Mouse (Mus musculus): ENCODE results near the gene Copz2. TPM values are rescaled to one million over a fixed set of nuclear protein-coding genes. Genes with fewer than 3 reads are reported as not detected.

Gene Copz2
- total RNA-seq, 1 experiment from 2014 or later = 1.6 TPM

- peak; percentile 70 for ATAC-seq (replicated peaks; ENCODE audit: low read depth, poor library complexity, severe bottlenecking)
These were observed 10.9 kb downstream of the Copz2 start for GRCm38 (mm10) chr11:96860564-96860963.

- no peak for ATAC-seq (replicated peaks; ENCODE audit: low read depth, poor library complexity, severe bottlenecking)
These were observed 11.8 kb downstream of the Copz2 start for GRCm38 (mm10) chr11:96861446-96861845.

- ATAC-seq (replicated peaks; ENCODE audit: low read depth, poor library complexity, severe bottlenecking) = peak; percentile 89
These were observed 12.2 kb downstream of the Copz2 start for GRCm38 (mm10) chr11:96861878-96862289.

GRCm38 (mm10) chr11:96862534-96862933, 12.9 kb downstream of the Copz2 start:
- no peak for ATAC-seq (replicated peaks; ENCODE audit: low read depth, poor library complexity, severe bottlenecking)

GRCm38 (mm10) chr11:96863206-96863995, 13.7 kb downstream of the Copz2 start:
- ATAC-seq (replicated peaks; ENCODE audit: low read depth, poor library complexity, severe bottlenecking) = no peak

- 0 out of 2 replicates have a peak, but pooled peaks have one; percentile 78 for ATAC-seq (replicated peaks; ENCODE audit: low read depth, poor library complexity, severe bottlenecking)
These were observed 17.5 kb downstream of the Copz2 start for GRCm38 (mm10) chr11:96867149-96867548.

- 0 out of 2 replicates have a peak, but pooled peaks have one; percentile 16 for ATAC-seq (replicated peaks; ENCODE audit: low read depth, poor library complexity, severe bottlenecking)
These were observed 23.0 kb downstream of the Copz2 start for GRCm38 (mm10) chr11:96872441-96873379.

- ATAC-seq (replicated peaks; ENCODE audit: low read depth, poor library complexity, severe bottlenecking) = no peak
These were observed 24.0 kb downstream of the Copz2 start for GRCm38 (mm10) chr11:96873601-96874140.

- ATAC-seq (replicated peaks; ENCODE audit: low read depth, poor library complexity, severe bottlenecking) = no peak
These were observed 25.6 kb downstream of the Copz2 start for GRCm38 (mm10) chr11:96875270-96875669.

- ATAC-seq (replicated peaks; ENCODE audit: low read depth, poor library complexity, severe bottlenecking) = peak; percentile 50
These were observed 26.1 kb downstream of the Copz2 start for GRCm38 (mm10) chr11:96875745-96876144.

GRCm38 (mm10) chr11:96876300-96877040, 26.8 kb downstream of the Copz2 start:
- no peak for ATAC-seq (replicated peaks; ENCODE audit: low read depth, poor library complexity, severe bottlenecking)

GRCm38 (mm10) chr11:96877071-96877470, 27.4 kb downstream of the Copz2 start:
- ATAC-seq (replicated peaks; ENCODE audit: low read depth, poor library complexity, severe bottlenecking) = no peak

GRCm38 (mm10) chr11:96878715-96879114, 29.0 kb downstream of the Copz2 start:
- ATAC-seq (replicated peaks; ENCODE audit: low read depth, poor library complexity, severe bottlenecking) = peak; percentile 78

- ATAC-seq (replicated peaks; ENCODE audit: low read depth, poor library complexity, severe bottlenecking) = 0 out of 2 replicates have a peak, but pooled peaks have one; percentile 13
These were observed 29.7 kb downstream of the Copz2 start for GRCm38 (mm10) chr11:96879359-96879758.

GRCm38 (mm10) chr11:96880296-96880695, 30.6 kb downstream of the Copz2 start:
- ATAC-seq (replicated peaks; ENCODE audit: low read depth, poor library complexity, severe bottlenecking) = no peak

- ATAC-seq (replicated peaks; ENCODE audit: low read depth, poor library complexity, severe bottlenecking) = no peak
These were observed 36.3 kb downstream of the Copz2 start for GRCm38 (mm10) chr11:96885901-96886340.

- no peak for ATAC-seq (replicated peaks; ENCODE audit: low read depth, poor library complexity, severe bottlenecking)
These were observed 37.4 kb downstream of the Copz2 start for GRCm38 (mm10) chr11:96886942-96887546.

- ATAC-seq (replicated peaks; ENCODE audit: low read depth, poor library complexity, severe bottlenecking) = no peak
These were observed 42.3 kb downstream of the Copz2 start for GRCm38 (mm10) chr11:96891784-96892527.

Measured in common myeloid progenitor, adult 5-6 weeks (primary cell).